16 mouse cellular contexts compared by ENCODE assay signal in the genomic region with DNA sequence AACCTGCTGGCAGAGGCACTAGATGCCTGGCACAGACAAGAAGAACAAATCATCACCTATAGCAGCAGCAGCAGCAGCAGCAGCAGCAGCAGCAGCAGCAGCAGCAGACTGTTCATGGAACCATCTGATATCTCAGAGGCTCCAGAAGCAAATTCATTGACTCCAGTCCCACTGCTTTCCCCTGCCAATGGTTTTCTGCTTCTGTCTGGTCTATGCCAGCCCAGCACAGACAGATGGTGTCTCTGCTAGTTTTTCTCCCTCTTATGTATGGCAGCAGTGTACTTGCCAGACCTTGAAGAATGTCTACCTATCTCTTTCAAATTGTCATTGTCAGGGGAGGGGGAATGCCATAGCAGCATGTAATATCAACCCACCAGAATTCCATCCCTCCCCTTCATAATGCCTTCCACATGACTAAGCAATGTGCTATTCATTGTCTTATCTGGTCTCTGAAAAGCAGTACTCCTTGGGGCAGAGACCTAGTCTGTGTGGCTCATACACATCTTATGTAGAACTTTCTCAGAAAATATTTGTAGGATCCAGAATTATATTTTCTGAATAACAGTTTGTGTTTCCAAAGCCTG.
DNase-seq lines count a peak whose midpoint lies in the region; ATAC-seq and TF ChIP-seq lines count a peak whose summit lies in the region.
"Had no signal": no experiment of that assay in that cellular context is flagged by ENCODE, and none has a peak within 500 bp of the region (broad histone marks: within the 10 kb centered on the region; RNA-seq: fewer than 3 reads in every experiment).

No protein-coding gene starts in this region.

- no peaks in the 10 kb centered on the region for H3K4me1 ChIP-seq in hindbrain, embryonic 15.5 days (replicated peaks)
- H3K4me1 ChIP-seq in hindbrain, embryonic 13.5 days (replicated peaks) = no peaks in the 10 kb centered on the region
- H3K4me1 ChIP-seq in forebrain, postnatal 0 days (ENCODE audit: insufficient read depth) = no peaks in the 10 kb centered on the region
- H3K4me1 ChIP-seq: limb, embryonic 13.5 days had no signal

- no peak for TF ChIP-seq CTCF in forebrain, postnatal 0 days (IDR thresholded peaks at IDR 0.05; ENCODE audit: low read depth)

- no peak overlapping the region for H3K4me2 ChIP-seq in hindbrain, embryonic 15.5 days
- H3K4me2 ChIP-seq in hindbrain, embryonic 13.5 days = no peak overlapping the region
- no peak overlapping the region for H3K4me2 ChIP-seq in forebrain, postnatal 0 days (ENCODE audit: low read depth)
- H3K4me2 ChIP-seq: heart, embryonic 11.5 days; limb, embryonic 13.5 days had no signal

- no peaks in the 10 kb centered on the region for H3K36me3 ChIP-seq in hindbrain, embryonic 15.5 days
- H3K36me3 ChIP-seq in hindbrain, embryonic 13.5 days = no peaks in the 10 kb centered on the region
- no peaks in the 10 kb centered on the region for H3K36me3 ChIP-seq in forebrain, postnatal 0 days (ENCODE audit: insufficient read depth)
- H3K36me3 ChIP-seq: limb, embryonic 13.5 days had no signal

- H3K27ac ChIP-seq in hindbrain, embryonic 15.5 days (replicated peaks) = no peak overlapping the region
- H3K27ac ChIP-seq in hindbrain, embryonic 13.5 days = no peak overlapping the region
- no peak overlapping the region for H3K27ac ChIP-seq in forebrain, postnatal 0 days (ENCODE audit: low read depth, low read length)
- H3K27ac ChIP-seq: limb, embryonic 13.5 days had no signal

- H3K9me3 ChIP-seq in hindbrain, embryonic 15.5 days = no peaks in the 10 kb centered on the region
- H3K9me3 ChIP-seq in hindbrain, embryonic 13.5 days = no peaks in the 10 kb centered on the region
- no peaks in the 10 kb centered on the region for H3K9me3 ChIP-seq in forebrain, postnatal 0 days (ENCODE audit: low read length)
- H3K9me3 ChIP-seq: limb, embryonic 13.5 days had no signal

- H3K27me3 ChIP-seq in hindbrain, embryonic 15.5 days = no peaks in the 10 kb centered on the region
- no peaks in the 10 kb centered on the region for H3K27me3 ChIP-seq in hindbrain, embryonic 13.5 days
- H3K27me3 ChIP-seq in forebrain, postnatal 0 days (ENCODE audit: insufficient read depth, low read length) = no peaks in the 10 kb centered on the region
- H3K27me3 ChIP-seq: limb, embryonic 13.5 days had no signal

- no peak overlapping the region for H3K4me3 ChIP-seq in hindbrain, embryonic 15.5 days
- no peak overlapping the region for H3K4me3 ChIP-seq in hindbrain, embryonic 13.5 days
- no peak overlapping the region for H3K4me3 ChIP-seq in forebrain, postnatal 0 days (ENCODE audit: low read depth, low read length)
- H3K4me3 ChIP-seq: limb, embryonic 13.5 days had no signal

- peak; percentile 57 to 69 for DNase-seq in right cerebral cortex, postnatal 10 days (ENCODE audit: low spot score in 2 of 2)
- no peak for DNase-seq in right cerebral cortex, postnatal 14 days
- DNase-seq in forebrain, postnatal 0 days = peak; percentile 62
- peak; percentile 18 to 19 for DNase-seq in right cerebral cortex, postnatal 36 days (ENCODE audit: low spot score in 2 of 2)
- no peak for DNase-seq in ovary, adult 18-20 months (ENCODE audit: low spot score)
- no peak for DNase-seq in spleen, adult 12 weeks (ENCODE audit: low spot score)
- DNase-seq: cerebellum, adult 11 months; kidney, adult 2 months; midbrain, embryonic 14.5 days; thymus, postnatal 36 days had no signal

- peak; percentile 63; the same call in 1 of the 2 replicates for ATAC-seq in hindbrain, embryonic 15.5 days (ENCODE audit: low FRiP score, low read depth)
- ATAC-seq in hindbrain, embryonic 13.5 days (ENCODE audit: low FRiP score) = no peak
- peak; percentile 86 for ATAC-seq in forebrain, postnatal 0 days
- ATAC-seq: activated CD4-positive, CD25-positive, alpha-beta regulatory T cell, adult 4 months; CD4-positive, CD25-positive, alpha-beta regulatory T cell, adult 4 months had no signal

- H3K9ac ChIP-seq in hindbrain, embryonic 15.5 days = no peak overlapping the region
- H3K9ac ChIP-seq in hindbrain, embryonic 13.5 days = no peak overlapping the region
- no peak overlapping the region for H3K9ac ChIP-seq in forebrain, postnatal 0 days
- H3K9ac ChIP-seq: limb, embryonic 13.5 days had no signal

Comparison
In these comparisons a context has a peak if more than half of its experiments do, and no peak if none do; other contexts are left out.
1. DNase-seq: peak in right cerebral cortex, postnatal 10 days (2 of 2), forebrain, postnatal 0 days (single experiment) and right cerebral cortex, postnatal 36 days (2 of 2); none in right cerebral cortex, postnatal 14 days (single experiment), ovary, adult 18-20 months (single experiment) and spleen, adult 12 weeks (single experiment).